Mouse (Mus musculus): ENCODE results near the gene Plxna2.

The Plxna2 gene

GRCm38 (mm10) chr1:194622677-194623076, 4.7 kb downstream of the Plxna2 start:
- no peak for DNase-seq (ENCODE audit: low spot score)

- DNase-seq (ENCODE audit: low spot score), result no peak
Observed at GRCm38 (mm10) chr1:194623641-194624040, 5.6 kb downstream of the Plxna2 start.

- DNase-seq (ENCODE audit: low spot score), result no peak
Observed at GRCm38 (mm10) chr1:194624411-194624810, 6.4 kb downstream of the Plxna2 start.

GRCm38 (mm10) chr1:194624973-194625372, 7.0 kb downstream of the Plxna2 start:
- DNase-seq (ENCODE audit: low spot score), result no peak

GRCm38 (mm10) chr1:194626109-194626508, 8.1 kb downstream of the Plxna2 start:
- no peak for DNase-seq (ENCODE audit: low spot score)

GRCm38 (mm10) chr1:194627286-194627685, 9.3 kb downstream of the Plxna2 start:
- no peak for DNase-seq (ENCODE audit: low spot score)

GRCm38 (mm10) chr1:194629135-194629689, 11.2 kb downstream of the Plxna2 start:
- DNase-seq (ENCODE audit: low spot score), result no peak

GRCm38 (mm10) chr1:194630498-194631056, 12.6 kb downstream of the Plxna2 start:
- DNase-seq (ENCODE audit: low spot score), result no peak

GRCm38 (mm10) chr1:194631574-194631973, 13.6 kb downstream of the Plxna2 start:
- no peak for DNase-seq (ENCODE audit: low spot score)

GRCm38 (mm10) chr1:194632029-194632428, 14.0 kb downstream of the Plxna2 start:
- DNase-seq (ENCODE audit: low spot score), result no peak

GRCm38 (mm10) chr1:194635411-194635810, 17.4 kb downstream of the Plxna2 start:
- no peak for DNase-seq (ENCODE audit: low spot score)

- DNase-seq (ENCODE audit: low spot score), result no peak
Observed at GRCm38 (mm10) chr1:194635942-194636341, 17.9 kb downstream of the Plxna2 start.

- no peak for DNase-seq (ENCODE audit: low spot score)
Observed at GRCm38 (mm10) chr1:194637391-194638304, 19.6 kb downstream of the Plxna2 start.

- DNase-seq (ENCODE audit: low spot score), result no peak
Observed at GRCm38 (mm10) chr1:194641601-194642301, 23.7 kb downstream of the Plxna2 start.

- DNase-seq (ENCODE audit: low spot score), result no peak
Observed at GRCm38 (mm10) chr1:194642302-194642787, 24.3 kb downstream of the Plxna2 start.

GRCm38 (mm10) chr1:194643930-194644329, 25.9 kb downstream of the Plxna2 start:
- DNase-seq (ENCODE audit: low spot score), result no peak

GRCm38 (mm10) chr1:194645898-194646297, 27.9 kb downstream of the Plxna2 start:
- no peak for DNase-seq (ENCODE audit: low spot score)

- DNase-seq (ENCODE audit: low spot score), result no peak
Observed at GRCm38 (mm10) chr1:194650076-194650475, 32.1 kb downstream of the Plxna2 start.

- no peak for DNase-seq (ENCODE audit: low spot score)
Observed at GRCm38 (mm10) chr1:194650566-194650965, 32.5 kb downstream of the Plxna2 start.

- no peak for DNase-seq (ENCODE audit: low spot score)
Observed at GRCm38 (mm10) chr1:194651987-194652386, 34.0 kb downstream of the Plxna2 start.

- no peak for DNase-seq (ENCODE audit: low spot score)
Observed at GRCm38 (mm10) chr1:194658459-194659160, 40.6 kb downstream of the Plxna2 start.
